Mouse (Mus musculus): ENCODE results near the gene App.

DNA sequence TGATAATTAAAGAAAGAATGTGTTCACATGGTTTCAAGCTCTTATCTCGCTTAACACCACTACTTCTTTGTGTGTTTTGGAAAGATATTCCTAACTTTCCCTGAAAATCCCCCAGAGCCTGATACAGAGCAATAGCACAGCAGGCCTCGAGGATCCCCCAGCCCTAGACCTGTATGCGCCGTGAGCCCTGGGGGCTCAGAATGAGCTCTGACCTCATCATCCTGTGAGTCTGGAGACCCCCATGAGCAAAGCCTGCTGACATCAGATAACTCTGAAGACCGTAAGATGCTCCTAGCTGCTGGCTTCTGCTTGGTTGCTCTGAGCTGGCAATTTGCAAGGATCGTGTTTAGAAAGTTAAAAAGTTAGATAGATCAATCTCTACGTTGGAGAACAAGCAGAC lies 155.7 kb downstream of the App start:
- TF ChIP-seq POLR2A (IDR thresholded peaks at IDR 0.05; ENCODE audit: control insufficient read depth, extremely low read depth, insufficient read depth, low read length, poor library complexity) (no peak), CTCF (IDR thresholded peaks at IDR 0.05; ENCODE audit: borderline replicate concordance, control insufficient read depth, extremely low read depth, insufficient read depth, low read length, poor library complexity) (no peak)

All from thymus, adult 2 months (tissue).